Mouse (Mus musculus) embryonic facial prominence, embryonic 15.5 days (tissue): Measurements from ENCODE around the gene Sorcs2. TPM values are rescaled to one million over a fixed set of nuclear protein-coding genes. Genes with fewer than 3 reads are reported as not detected.
"Not testable (repeated sequence)": the region's sequence is repeated elsewhere in the genome, so short reads cannot be mapped to it uniquely, and the experiment has no call there.

Experiments used
- ATAC-seq: fragments of 200-750 bp; cut with Nextera tagmentation; 2 replicates; pipeline ENCODE4 v1.8.0; 2017; ENCODE audit warnings: low read depth, moderate TSS enrichment; ENCODE audit not compliant: insufficient number of reproducible peaks, low FRiP score, low TSS enrichment
- H3K27ac ChIP-seq: fragments of 300-500 bp; sonication (generic); replicated peaks from 2 replicates; pipeline ENCODE4 v1.5.1; 2015; ENCODE audit warnings: mild to moderate bottlenecking, inconsistent platforms
- H3K27me3 ChIP-seq: fragments of 300-500 bp; sonication (generic); 2 replicates; pipeline ENCODE4 v1.6.1; 2015; ENCODE audit warnings: inconsistent platforms
- H3K36me3 ChIP-seq: fragments of 300-500 bp; sonication (generic); 2 replicates; pipeline ENCODE4 v1.6.1; 2015; ENCODE audit warnings: mild to moderate bottlenecking, inconsistent platforms
- H3K4me1 ChIP-seq: fragments of 300-500 bp; sonication (generic); 2 replicates; pipeline ENCODE4 v1.6.1; 2015; ENCODE audit warnings: inconsistent platforms
- H3K4me2 ChIP-seq: fragments of 300-500 bp; sonication (generic); replicated peaks from 2 replicates; pipeline ENCODE4 v1.6.1; 2015; ENCODE audit warnings: mild to moderate bottlenecking, inconsistent platforms
- H3K4me3 ChIP-seq: fragments of 300-500 bp; sonication (generic); replicated peaks from 2 replicates; pipeline ENCODE4 v1.5.1; 2015; ENCODE audit warnings: mild to moderate bottlenecking, inconsistent platforms
- H3K9ac ChIP-seq: fragments of 300-500 bp; sonication (generic); 2 replicates; pipeline ENCODE4 v1.6.1; 2015; ENCODE audit warnings: inconsistent platforms
- H3K9me3 ChIP-seq: fragments of 300-500 bp; sonication (generic); replicated peaks from 2 replicates; pipeline ENCODE4 v1.6.1; 2016; ENCODE audit warnings: inconsistent platforms
- WGBS: fragments of 180-500 bp; shearing (Covaris S2); methylation state at CpG from one replicate; pipeline ENCODE4 v1.1.7; 2015; 5-methylcytosine and 5-hydroxymethylcytosine counted together
- polyA plus RNA-seq: library from polyadenylated mRNA; unstranded; fragments of >200 nt; fragmentation: Nextera tagmentation; extraction: Ambion mirVana; gene quantifications from 2 replicates; pipeline ENCODE4 v1.2.1, GENCODE M21; 2015

Gene Sorcs2
- polyA plus RNA-seq, 1 experiment from 2014 or later, result 25.3 TPM

GRCm38 (mm10) chr5:36390591-36390927 lies 7.4 kb downstream of the Sorcs2 start:
- not testable (repeated sequence) for H3K4me2 ChIP-seq, H3K27ac ChIP-seq, H3K27me3 ChIP-seq, H3K36me3 ChIP-seq, ATAC-seq, H3K9ac ChIP-seq, H3K9me3 ChIP-seq, H3K4me3 ChIP-seq
- peaks cover 27% of the 10 kb centered on the region for H3K4me1 ChIP-seq

- Histone ChIP-seq H3K36me3 (no peaks in the 10 kb centered on the region), H3K4me1 (peaks cover 28% of the 10 kb centered on the region), H3K27ac (peak overlapping the region; percentile 56), H3K9ac (no peak overlapping the region), H3K9me3 (no peaks in the 10 kb centered on the region), H3K4me3 (no peak overlapping the region), H3K27me3 (no peaks in the 10 kb centered on the region), H3K4me2 (no peak overlapping the region)
- 67% methylated on average over 9 of the region's 9 CpGs for WGBS
- ATAC-seq, result peak; percentile 41; the same call in 1 of the 2 replicates
Measured at GRCm38 (mm10) chr5:36389731-36390590, 8.0 kb downstream of the Sorcs2 start.

GRCm38 (mm10) chr5:36385062-36385461 lies 12.9 kb downstream of the Sorcs2 start:
- 9% methylated on average over 5 of the region's 5 CpGs for WGBS
- Histone ChIP-seq H3K9ac (no peak overlapping the region), H3K27me3 (no peaks in the 10 kb centered on the region), H3K27ac (no peak overlapping the region), H3K4me1 (peaks cover 47% of the 10 kb centered on the region), H3K9me3 (no peaks in the 10 kb centered on the region), H3K4me3 (no peak overlapping the region), H3K36me3 (no peaks in the 10 kb centered on the region), H3K4me2 (no peak overlapping the region)
- ATAC-seq, result peak; percentile 70; the same call in 1 of the 2 replicates

DNA sequence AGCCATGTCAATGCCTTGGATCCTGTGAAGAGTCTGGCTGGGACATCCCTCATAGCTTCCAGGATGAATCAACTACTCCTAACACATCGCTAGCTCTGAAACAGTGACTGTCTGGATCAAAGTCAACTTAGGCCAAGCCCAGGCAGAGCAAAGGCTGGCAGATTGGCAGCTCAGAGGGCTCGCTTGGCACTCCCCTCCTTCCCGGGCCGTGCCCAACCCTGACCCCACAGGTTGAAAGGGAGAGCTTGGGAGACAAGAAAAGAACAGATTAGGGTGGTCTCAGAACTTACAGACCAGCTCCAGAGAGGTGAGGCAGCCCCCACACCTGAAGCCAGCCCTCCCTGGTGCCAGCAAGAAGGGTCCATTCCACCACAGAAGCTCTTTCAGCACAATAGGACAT lies 14.5 kb downstream of the Sorcs2 start:
- Histone ChIP-seq H3K9ac (no peak overlapping the region), H3K4me1 (peaks cover 49% of the 10 kb centered on the region)
- 72% methylated on average over 4 of the region's 4 CpGs for WGBS

GRCm38 (mm10) chr5:36382721-36383120 lies 15.2 kb downstream of the Sorcs2 start:
- no peak overlapping the region for H3K4me2 ChIP-seq
- 59% methylated on average over 4 of the region's 4 CpGs for WGBS
- no peak overlapping the region for H3K9ac ChIP-seq
- no peaks in the 10 kb centered on the region for H3K27me3 ChIP-seq
- no peaks in the 10 kb centered on the region for H3K9me3 ChIP-seq
- ATAC-seq, result no peak
- peaks cover 56% of the 10 kb centered on the region for H3K4me1 ChIP-seq
- H3K4me3 ChIP-seq, result no peak overlapping the region
- no peaks in the 10 kb centered on the region for H3K36me3 ChIP-seq
- H3K27ac ChIP-seq, result no peak overlapping the region

More for the DNA sequence above, 14.5 kb downstream of the Sorcs2 start:
- no peaks in the 10 kb centered on the region for H3K27me3 ChIP-seq
- no peaks in the 10 kb centered on the region for H3K9me3 ChIP-seq
- H3K4me2 ChIP-seq, result no peak overlapping the region
- no peak for ATAC-seq
- no peak overlapping the region for H3K27ac ChIP-seq
- H3K36me3 ChIP-seq, result no peaks in the 10 kb centered on the region
- H3K4me3 ChIP-seq, result no peak overlapping the region

DNA sequence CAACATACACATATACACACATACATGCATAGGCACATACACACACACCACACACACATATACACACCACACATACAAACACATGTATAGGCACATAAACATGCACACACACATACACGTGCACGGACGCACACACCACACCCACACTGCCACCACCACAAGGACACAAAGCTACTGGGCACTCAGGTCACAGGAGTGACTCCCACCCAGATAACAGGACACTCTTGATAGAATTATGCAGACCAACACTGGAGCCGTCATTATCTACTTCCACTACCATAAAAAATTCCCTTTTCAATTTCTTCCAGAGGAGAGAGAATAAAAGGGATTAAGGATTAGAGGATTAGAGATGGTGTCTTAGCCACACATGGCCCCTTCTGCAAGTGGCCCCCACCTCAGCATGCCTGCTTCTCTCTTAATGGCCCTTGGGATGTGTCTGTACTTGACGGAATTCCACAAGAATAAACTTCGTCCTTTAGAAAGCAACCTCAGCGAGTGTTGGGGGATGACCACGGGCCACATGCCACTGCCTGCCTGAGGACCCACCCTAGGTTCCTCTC lies 15.7 kb downstream of the Sorcs2 start:
- H3K36me3 ChIP-seq, result no peaks in the 10 kb centered on the region
- no peak overlapping the region for H3K9ac ChIP-seq
- H3K9me3 ChIP-seq, result no peaks in the 10 kb centered on the region
- H3K4me2 ChIP-seq, result no peak overlapping the region
- H3K4me1 ChIP-seq, result peaks cover 61% of the 10 kb centered on the region
- WGBS, result 50% methylated on average over 8 of the region's 8 CpGs
- H3K27ac ChIP-seq, result no peak overlapping the region
- no peak overlapping the region for H3K4me3 ChIP-seq
- no peaks in the 10 kb centered on the region for H3K27me3 ChIP-seq
- ATAC-seq, result no peak

- Histone ChIP-seq H3K27ac (peak overlapping the region; percentile 23; the same call in 1 of the 2 replicates), H3K9ac (no peak overlapping the region), H3K4me3 (no peak overlapping the region), H3K4me1 (peaks cover 64% of the 10 kb centered on the region), H3K36me3 (no peaks in the 10 kb centered on the region), H3K4me2 (no peak overlapping the region), H3K27me3 (no peaks in the 10 kb centered on the region), H3K9me3 (no peaks in the 10 kb centered on the region)
- WGBS, result 56% methylated on average over 6 of the region's 6 CpGs
- ATAC-seq, result no peak
Measured at GRCm38 (mm10) chr5:36379938-36380511, 17.9 kb downstream of the Sorcs2 start.

DNA sequence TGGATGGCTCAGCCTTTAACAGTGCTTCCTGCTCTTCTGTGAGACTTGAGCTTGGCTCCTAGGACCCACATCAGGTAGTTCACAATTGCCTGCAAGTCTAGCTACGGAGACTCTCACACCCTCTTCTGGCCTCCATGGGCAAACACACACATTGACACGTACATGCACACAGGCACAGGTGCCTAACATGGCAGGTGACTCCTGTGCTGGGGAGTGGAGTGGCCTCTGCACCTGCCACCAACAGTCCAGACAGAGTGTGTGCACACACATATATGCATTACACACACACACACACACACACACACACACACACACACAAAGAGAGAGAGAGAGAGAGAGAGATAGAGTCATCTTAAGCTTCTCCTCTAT lies 19.6 kb downstream of the Sorcs2 start:
- Histone ChIP-seq H3K36me3 (no peaks in the 10 kb centered on the region), H3K9me3 (no peaks in the 10 kb centered on the region), H3K4me3 (no peak overlapping the region), H3K27ac (peak overlapping the region; percentile 76; the same call in 1 of the 2 replicates), H3K4me1 (peaks cover 68% of the 10 kb centered on the region), H3K27me3 (no peaks in the 10 kb centered on the region), H3K4me2 (no peak overlapping the region), H3K9ac (no peak overlapping the region)
- WGBS, result 89% methylated on average over 2 of the region's 2 CpGs
- no peak for ATAC-seq

- Histone ChIP-seq H3K9me3 (no peaks in the 10 kb centered on the region), H3K27me3 (no peaks in the 10 kb centered on the region), H3K27ac (peak overlapping the region; percentile 76), H3K4me1 (peaks cover 71% of the 10 kb centered on the region), H3K36me3 (no peaks in the 10 kb centered on the region), H3K4me3 (no peak overlapping the region), H3K9ac (no peak overlapping the region), H3K4me2 (no peak overlapping the region)
- peak; percentile 69 for ATAC-seq
- WGBS, result 47% methylated on average over 8 of the region's 8 CpGs
Measured at GRCm38 (mm10) chr5:36377456-36378369, 20.2 kb downstream of the Sorcs2 start.

DNA sequence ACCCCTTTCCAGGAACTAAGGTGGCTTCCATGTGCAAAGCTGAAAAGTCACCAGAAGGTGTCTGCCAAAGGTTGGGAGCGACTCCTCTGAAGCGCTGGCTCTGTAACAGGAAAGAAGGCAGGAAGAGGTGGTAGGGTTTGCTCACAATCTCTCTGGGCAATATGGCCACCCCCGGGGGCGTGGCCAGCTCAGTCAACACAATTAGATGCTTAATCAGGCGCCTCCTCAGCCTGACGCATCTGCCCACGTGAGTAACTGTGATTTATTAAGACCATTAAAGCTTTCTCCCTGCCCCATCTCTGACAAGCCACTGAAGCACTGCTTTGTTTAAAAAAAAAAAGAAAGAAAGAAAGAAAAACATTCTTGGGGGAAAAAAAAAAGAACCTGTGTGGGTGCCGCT lies 22.1 kb downstream of the Sorcs2 start:
- ATAC-seq, result no peak
- peaks cover 73% of the 10 kb centered on the region for H3K4me1 ChIP-seq

More for the DNA sequence above, 22.1 kb downstream of the Sorcs2 start:
- Histone ChIP-seq H3K36me3 (no peaks in the 10 kb centered on the region), H3K4me3 (no peak overlapping the region), H3K9ac (no peak overlapping the region), H3K4me2 (no peak overlapping the region), H3K27me3 (no peaks in the 10 kb centered on the region), H3K9me3 (no peaks in the 10 kb centered on the region), H3K27ac (no peak overlapping the region)
- 74% methylated on average over 8 of the region's 8 CpGs for WGBS
